Mouse (Mus musculus) small intestine, adult 2 months (tissue): ENCODE measurements around the gene Dnah14.

Experiments
- CTCF ChIP-seq: fragments of 200-500 bp; IDR thresholded peaks from 2 replicates; pipeline ENCODE4 v1.5.1; 2012; ENCODE audit warnings: low read depth, mild to moderate bottlenecking, control low read depth, inconsistent platforms, low read length, moderate library complexity, mixed read lengths; ENCODE audit not compliant: insufficient replicate concordance, insufficient read length; ENCODE audit errors: extremely low read depth
- POLR2A ChIP-seq: fragments of 200-500 bp; IDR thresholded peaks from 2 replicates; pipeline ENCODE4 v1.6.1; 2012; ENCODE audit warnings: low read depth, mild to moderate bottlenecking, control low read depth, inconsistent platforms, low read length, moderate library complexity

DNA sequence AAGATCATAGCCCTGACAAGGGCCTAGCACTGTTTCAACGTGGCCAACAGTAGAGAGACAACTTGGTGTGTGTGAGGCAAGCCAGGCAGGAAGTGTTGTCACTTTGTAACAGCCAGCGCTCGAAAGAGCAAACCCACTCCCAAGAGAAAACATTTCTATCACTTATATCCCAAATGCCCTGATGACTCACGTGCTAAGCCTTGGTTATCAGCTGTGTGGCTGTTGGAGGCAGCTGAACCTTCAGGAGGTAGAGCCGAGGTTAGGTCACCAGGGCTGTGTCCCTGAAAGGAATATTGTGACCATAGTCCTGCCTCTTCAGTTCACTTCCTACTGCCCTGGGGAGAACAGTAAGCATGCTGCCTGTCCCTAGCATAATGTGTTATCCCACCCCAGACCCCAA lies 25.5 kb upstream of the Dnah14 start:
- TF ChIP-seq CTCF (no peak), POLR2A (no peak)
